Mouse (Mus musculus) heart, postnatal 10 days (tissue): ENCODE data around the gene Cdk5r2. TPM values are rescaled to one million over a fixed set of nuclear protein-coding genes. Genes with fewer than 3 reads are reported as not detected.
"Not testable (repeated sequence)": the region's sequence is repeated elsewhere in the genome, so short reads cannot be mapped to it uniquely, and the experiment has no call there.

Source experiments
- DNase-seq, 2 experiments: peaks; one replicate each; pipeline ENCODE4 v3.0.0; 2021
- intact Hi-C: fragments of 180-260 bp; cut with DNase I; formaldehyde crosslinking; loops from one replicate; pipeline ENCODE4 v1.15.1; 2025
- total RNA-seq, 2 experiments: library from RNA; stranded (reverse); gene quantifications; 2 replicates each; pipeline ENCODE4 v1.2.3; 2021

Cdk5r2 gene
- total RNA-seq, result under 1 TPM in 1 of 2 experiments, not detected in 1; 0.12 TPM

- intact Hi-C loops, result no loop called here
- peak; percentile 79 to 80 for DNase-seq
Measured at GRCm38 (mm10) chr1:74854306-74855056, at the start of gene Cdk5r2. Gene Cdk5r2 (plus strand): TSS chr1:74854934.

- no peak for DNase-seq
- intact Hi-C loops, result no loop called here
Measured at GRCm38 (mm10) chr1:74805340-74805835, 49.3 kb upstream of the Cdk5r2 start.

- intact Hi-C loops, result no loop called here
- DNase-seq, result no peak
Measured at GRCm38 (mm10) chr1:74805843-74806242, 48.9 kb upstream of the Cdk5r2 start.

- intact Hi-C loops, result no loop called here
- DNase-seq, result peak in 1 of 2 experiments; percentile 15
Measured at GRCm38 (mm10) chr1:74806360-74807311, 48.1 kb upstream of the Cdk5r2 start.

GRCm38 (mm10) chr1:74807551-74808071 is 47.1 kb upstream of the Cdk5r2 start:
- DNase-seq, result no peak
- intact Hi-C loops, result loop anchor here (1.0 kb wide), 2 partner anchors 19 to 44 kb away; no protein-coding TSS in a partner anchor

- intact Hi-C loops, result loop anchor here (1.0 kb wide), 2 partner anchors 20 to 45 kb away; no protein-coding TSS in a partner anchor
- peak; percentile 93 to 97 for DNase-seq
Measured at GRCm38 (mm10) chr1:74808078-74808477, 46.7 kb upstream of the Cdk5r2 start.

GRCm38 (mm10) chr1:74809007-74809406 is 45.7 kb upstream of the Cdk5r2 start:
- intact Hi-C loops, result no loop called here
- DNase-seq, result no peak

- intact Hi-C loops, result no loop called here
- DNase-seq, result no peak
Measured at GRCm38 (mm10) chr1:74814931-74815647, 39.6 kb upstream of the Cdk5r2 start.

- intact Hi-C loops, DNase-seq: not testable (repeated sequence)
Measured at GRCm38 (mm10) chr1:74815965-74816364, 38.8 kb upstream of the Cdk5r2 start.

GRCm38 (mm10) chr1:74816612-74817199 is 38.0 kb upstream of the Cdk5r2 start:
- intact Hi-C loops, result no loop called here
- peak; percentile 94 for DNase-seq

- intact Hi-C loops, result no loop called here
- DNase-seq, result no peak
Measured at GRCm38 (mm10) chr1:74817219-74817618, 37.5 kb upstream of the Cdk5r2 start.

GRCm38 (mm10) chr1:74818509-74818908 is 36.2 kb upstream of the Cdk5r2 start:
- no peak for DNase-seq
- intact Hi-C loops, result no loop called here

GRCm38 (mm10) chr1:74823598-74823997 is 31.1 kb upstream of the Cdk5r2 start:
- DNase-seq, intact Hi-C loops: not testable (repeated sequence)

GRCm38 (mm10) chr1:74824518-74825302 is 30.0 kb upstream of the Cdk5r2 start:
- intact Hi-C loops, result no loop called here

GRCm38 (mm10) chr1:74830061-74830460 is 24.7 kb upstream of the Cdk5r2 start:
- DNase-seq, result no peak
- intact Hi-C loops, result no loop called here

More at GRCm38 (mm10) chr1:74824518-74825302, 30.0 kb upstream of the Cdk5r2 start:
- no peak for DNase-seq

GRCm38 (mm10) chr1:74833255-74833654 is 21.5 kb upstream of the Cdk5r2 start:
- DNase-seq, result no peak
- intact Hi-C loops, result no loop called here

- intact Hi-C loops, result no loop called here
- DNase-seq, result no peak
Measured at GRCm38 (mm10) chr1:74843090-74843489, 11.6 kb upstream of the Cdk5r2 start.

GRCm38 (mm10) chr1:74846341-74846740 is 8.4 kb upstream of the Cdk5r2 start:
- intact Hi-C loops, result no loop called here
- no peak for DNase-seq

- no peak for DNase-seq
- intact Hi-C loops, result no loop called here
Measured at GRCm38 (mm10) chr1:74848946-74849345, 5.8 kb upstream of the Cdk5r2 start.
